Mouse (Mus musculus) hindbrain, postnatal 0 days (tissue): Measurements from ENCODE around the gene Tcf7. TPM values are rescaled to one million over a fixed set of nuclear protein-coding genes. Genes with fewer than 3 reads are reported as not detected.

Experiments used
- ATAC-seq: fragments of 200-750 bp; cut with Nextera tagmentation; 2 replicates; pipeline ENCODE4 v1.8.0; 2017; ENCODE audit warnings: mild to moderate bottlenecking, moderate TSS enrichment, moderate library complexity
- DNase-seq: peaks from one replicate; pipeline ENCODE4 v3.0.0-alpha.2; 2015; ENCODE audit warnings: low spot score
- H3K27ac ChIP-seq: fragments of 300-500 bp; sonication (generic); 2 replicates; pipeline ENCODE4 v1.5.1; 2014; ENCODE audit warnings: mild to moderate bottlenecking
- H3K27me3 ChIP-seq: fragments of 300-500 bp; sonication (generic); 2 replicates; pipeline ENCODE4 v1.6.1; 2014; ENCODE audit warnings: low read length, mixed read lengths; ENCODE audit not compliant: insufficient read depth
- H3K36me3 ChIP-seq: fragments of 300-500 bp; sonication (generic); 2 replicates; pipeline ENCODE4 v1.6.1; 2014; ENCODE audit warnings: low read length, mixed read lengths; ENCODE audit not compliant: insufficient read depth
- H3K4me1 ChIP-seq: fragments of 300-500 bp; sonication (generic); 2 replicates; pipeline ENCODE4 v1.6.1; 2014; ENCODE audit warnings: antibody characterized with exemption, low read length, mixed read lengths; ENCODE audit not compliant: insufficient read depth
- H3K4me2 ChIP-seq: fragments of 300-500 bp; sonication (generic); 2 replicates; pipeline ENCODE4 v1.6.1; 2014; ENCODE audit warnings: low read depth, mild to moderate bottlenecking, low read length, moderate library complexity, mixed read lengths
- H3K4me3 ChIP-seq: fragments of 300-500 bp; sonication (generic); 2 replicates; pipeline ENCODE4 v1.5.1; 2014; ENCODE audit warnings: low read length
- H3K9ac ChIP-seq: fragments of 300-500 bp; sonication (generic); replicated peaks from 2 replicates; pipeline ENCODE4 v1.6.1; 2014; ENCODE audit warnings: mild to moderate bottlenecking, low read length, moderate library complexity, mixed read lengths
- H3K9me3 ChIP-seq: fragments of 300-500 bp; sonication (generic); 2 replicates; pipeline ENCODE4 v1.6.1; 2016; ENCODE audit warnings: low read length, mixed read lengths
- CTCF ChIP-seq: IDR thresholded peaks from 2 replicates; pipeline ENCODE4 v1.5.1; 2016; ENCODE audit warnings: antibody characterized with exemption, control low read depth, low read depth
- WGBS: fragments of 180-500 bp; shearing (Covaris S2); extraction: QIAGEN DNeasy Blood & Tissue Kit; methylation state at CpG from one replicate; pipeline ENCODE4 v1.1.7; 2014; 5-methylcytosine and 5-hydroxymethylcytosine counted together
- polyA plus RNA-seq: library from polyadenylated mRNA; unstranded; fragments of >200 nt; fragmentation: Nextera tagmentation; extraction: Ambion mirVana; gene quantifications from 2 replicates; pipeline ENCODE4 v1.2.1, GENCODE M21; 2015
- total RNA-seq: library from RNA; depleted of rRNA; stranded (reverse); fragments of >200 nt; gene quantifications from 2 replicates; pipeline ENCODE4 v1.2.3, GENCODE M21; 2014; rRNA removed

Tcf7 gene
- total RNA-seq (2.2 and 3.3 TPM in 2 replicates), polyA plus RNA-seq (3.3 and 4.3 TPM in 2 replicates)

DNA sequence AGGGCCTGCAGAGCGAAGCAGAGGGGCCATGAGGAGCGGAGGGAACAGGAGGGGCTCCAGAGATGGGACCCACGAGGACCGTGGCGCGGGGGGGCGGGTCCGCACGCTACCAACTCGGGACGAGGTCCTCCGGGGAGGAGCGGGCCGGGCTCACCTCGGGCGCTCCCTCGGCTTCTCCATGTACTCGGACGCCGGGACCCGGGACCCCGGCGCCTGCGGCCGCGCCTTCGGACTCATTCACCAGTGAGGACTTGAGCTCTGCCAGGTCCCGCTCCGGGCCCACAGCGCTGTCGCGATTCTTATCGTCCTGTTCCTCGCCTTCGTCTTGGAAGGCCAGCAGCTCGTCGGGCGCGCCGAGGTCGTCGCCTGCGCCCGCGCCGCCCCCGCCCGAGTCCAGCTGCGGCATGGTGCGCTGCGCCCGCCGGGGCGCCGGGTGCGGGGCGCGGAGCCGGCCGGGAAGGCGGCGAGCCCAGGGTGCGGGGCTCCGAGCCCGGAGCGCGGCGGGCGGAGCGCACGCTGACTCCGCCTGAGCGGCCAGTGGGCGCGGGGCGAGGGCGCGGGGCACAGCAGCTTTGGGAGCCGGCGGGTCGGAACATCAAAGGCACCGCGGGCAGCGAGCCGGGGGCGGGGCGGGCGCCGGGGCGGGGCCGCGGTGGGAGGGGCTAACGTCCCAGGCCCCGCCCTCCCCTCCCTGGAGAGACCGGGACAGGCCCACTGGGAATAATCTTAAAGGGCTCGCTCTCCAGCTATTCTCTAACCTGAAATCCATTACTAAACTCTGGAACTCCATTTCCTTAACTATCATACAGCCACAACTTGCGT is at the start of gene Tcf7:
TSS of gene Tcf7 (minus strand) at position 241 of the 822 bp plus-strand sequence.
- Histone ChIP-seq H3K4me3 (peak within 1 kb of the TSS; percentile 67), H3K4me1 (peaks cover 10% of the 10 kb centered on the region; the same call in 1 of the 2 replicates), H3K27me3 (peaks cover 4% of the 10 kb centered on the region; the same call in 1 of the 2 replicates), H3K36me3 (no peaks in the 10 kb centered on the region), H3K4me2 (peak within 1 kb of the TSS; percentile 98), H3K27ac (peak within 1 kb of the TSS; percentile 58; the same call in 1 of the 2 replicates), H3K9me3 (no peaks in the 10 kb centered on the region), H3K9ac (peak within 1 kb of the TSS; percentile 52)
- DNase-seq (peak; percentile 71), ATAC-seq (peak; percentile 76)
- no peak for TF ChIP-seq CTCF
- WGBS, result under 1% methylated on average over 75 of the region's 97 CpGs

DNA sequence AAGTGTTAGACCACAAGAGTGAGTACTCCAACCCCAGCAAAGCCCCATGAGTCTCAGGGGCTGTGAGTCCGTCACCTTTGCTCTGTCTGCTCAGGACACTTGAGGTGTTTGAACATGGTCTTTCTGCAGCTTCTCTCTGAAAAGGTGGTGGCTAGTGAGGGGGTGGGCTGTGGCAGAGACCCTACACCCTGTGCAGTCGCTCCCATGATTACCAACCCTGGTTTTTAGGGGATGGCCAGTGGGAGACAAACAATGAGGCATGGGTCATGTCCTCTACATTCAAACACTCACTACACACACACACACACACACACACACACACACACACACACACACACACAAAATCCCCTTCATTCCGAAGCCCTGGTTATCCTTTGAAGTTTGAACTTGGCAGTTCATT is 44.5 kb upstream of the Tcf7 start:
- H3K27me3 ChIP-seq, result no peaks in the 10 kb centered on the region
- no peaks in the 10 kb centered on the region for H3K9me3 ChIP-seq
- no peaks in the 10 kb centered on the region for H3K4me1 ChIP-seq
- H3K4me3 ChIP-seq, result no peak overlapping the region
- H3K27ac ChIP-seq, result no peak overlapping the region
- 59% methylated on average over 3 of the region's 3 CpGs for WGBS
- ATAC-seq, result no peak
- no peak for TF ChIP-seq CTCF
- H3K4me2 ChIP-seq, result no peak overlapping the region
- H3K36me3 ChIP-seq, result no peaks in the 10 kb centered on the region
- no peak overlapping the region for H3K9ac ChIP-seq
- DNase-seq, result no peak

GRCm38 (mm10) chr11:52324442-52325367 is 41.9 kb upstream of the Tcf7 start:
- no peak overlapping the region for H3K4me2 ChIP-seq
- 63% methylated on average over 23 of the region's 23 CpGs for WGBS
- H3K27ac ChIP-seq, result no peak overlapping the region
- no peak overlapping the region for H3K4me3 ChIP-seq
- no peak for TF ChIP-seq CTCF
- H3K9me3 ChIP-seq, result no peaks in the 10 kb centered on the region
- no peaks in the 10 kb centered on the region for H3K27me3 ChIP-seq
- no peaks in the 10 kb centered on the region for H3K4me1 ChIP-seq
- H3K9ac ChIP-seq, result no peak overlapping the region
- H3K36me3 ChIP-seq, result no peaks in the 10 kb centered on the region
- no peak for DNase-seq
- ATAC-seq, result no peak

GRCm38 (mm10) chr11:52321540-52321939 is 38.7 kb upstream of the Tcf7 start:
- Histone ChIP-seq H3K9ac (no peak overlapping the region), H3K9me3 (no peaks in the 10 kb centered on the region), H3K36me3 (no peaks in the 10 kb centered on the region), H3K4me3 (no peak overlapping the region), H3K27ac (no peak overlapping the region), H3K27me3 (no peaks in the 10 kb centered on the region), H3K4me1 (no peaks in the 10 kb centered on the region), H3K4me2 (no peak overlapping the region)
- no peak for DNase-seq
- ATAC-seq, result no peak
- 71% methylated on average over 3 of the region's 3 CpGs for WGBS
- TF ChIP-seq CTCF, result no peak

DNA sequence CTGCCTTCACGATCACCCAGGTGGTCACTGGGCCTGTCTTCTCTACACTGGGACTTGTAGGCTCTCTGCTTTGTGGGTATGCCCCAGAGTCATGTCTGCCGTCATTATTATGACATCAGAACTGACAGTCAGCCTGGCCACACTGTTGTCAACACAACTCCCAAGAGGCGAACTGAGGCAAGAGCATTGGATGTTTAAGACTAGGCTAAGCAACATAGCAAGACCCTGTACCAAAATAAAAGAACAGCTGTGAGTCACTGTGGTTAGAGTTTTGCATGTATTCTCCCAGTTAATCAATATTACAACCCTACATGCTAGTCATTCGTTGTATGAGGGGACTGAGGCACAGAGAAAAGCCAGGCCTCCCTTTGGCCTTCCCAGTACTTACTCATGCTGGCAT is 37.7 kb upstream of the Tcf7 start:
- Histone ChIP-seq H3K4me2 (no peak overlapping the region), H3K36me3 (no peaks in the 10 kb centered on the region), H3K9me3 (no peaks in the 10 kb centered on the region), H3K27me3 (no peaks in the 10 kb centered on the region), H3K4me1 (no peaks in the 10 kb centered on the region), H3K27ac (no peak overlapping the region), H3K9ac (no peak overlapping the region), H3K4me3 (no peak overlapping the region)
- TF ChIP-seq CTCF, result no peak
- WGBS, result 80% methylated on average over 4 of the region's 4 CpGs
- ATAC-seq, result no peak
- no peak for DNase-seq

- no peak for TF ChIP-seq CTCF
- Histone ChIP-seq H3K4me3 (no peak overlapping the region), H3K9me3 (no peaks in the 10 kb centered on the region), H3K4me1 (no peaks in the 10 kb centered on the region), H3K9ac (no peak overlapping the region), H3K27me3 (no peaks in the 10 kb centered on the region), H3K27ac (no peak overlapping the region), H3K4me2 (no peak overlapping the region), H3K36me3 (no peaks in the 10 kb centered on the region)
- 77% methylated on average over 4 of the region's 4 CpGs for WGBS
- ATAC-seq, result no peak
- DNase-seq, result no peak
Observed at GRCm38 (mm10) chr11:52319664-52320063, 36.9 kb upstream of the Tcf7 start.
